Mouse (Mus musculus) neural tube, embryonic 13.5 days (tissue): ENCODE measurements at regions not wholly inside any gene's neighbourhood (a gene's known extent, or its start where the extent isn't known, plus 50 kb on each side); places are given as distances from the start of the nearest gene placed in this dataset.
A peak's percentile ranks its signal among the peaks of the same experiment; 100 is the strongest.

ENCODE experiments used
- ATAC-seq: fragments of 200-750 bp; cut with Nextera tagmentation; 2 replicates; pipeline ENCODE4 v1.8.0; 2017; ENCODE audit warnings: low read depth, mild to moderate bottlenecking, moderate TSS enrichment, moderate library complexity
- H3K27ac ChIP-seq: fragments of 300-500 bp; sonication (generic); replicated peaks from 2 replicates; pipeline ENCODE4 v1.5.1; 2015; ENCODE audit warnings: moderate library complexity, mild to moderate bottlenecking, inconsistent platforms
- H3K27me3 ChIP-seq: fragments of 300-500 bp; sonication (generic); 2 replicates; pipeline ENCODE4 v1.6.1; 2015; ENCODE audit warnings: mild to moderate bottlenecking, inconsistent platforms
- H3K36me3 ChIP-seq: fragments of 300-500 bp; sonication (generic); 2 replicates; pipeline ENCODE4 v1.6.1; 2015; ENCODE audit warnings: mild to moderate bottlenecking, inconsistent platforms
- H3K4me1 ChIP-seq: fragments of 300-500 bp; sonication (generic); replicated peaks from 2 replicates; pipeline ENCODE4 v1.6.1; 2015; ENCODE audit warnings: inconsistent platforms
- H3K4me2 ChIP-seq: fragments of 300-500 bp; sonication (generic); 2 replicates; pipeline ENCODE4 v1.6.1; 2015; ENCODE audit warnings: inconsistent platforms, mild to moderate bottlenecking, moderate library complexity
- H3K4me3 ChIP-seq: fragments of 300-500 bp; sonication (generic); 2 replicates; pipeline ENCODE4 v1.5.1; 2015; ENCODE audit warnings: mild to moderate bottlenecking, inconsistent platforms
- H3K9ac ChIP-seq: fragments of 300-500 bp; sonication (generic); 2 replicates; pipeline ENCODE4 v1.6.1; 2015; ENCODE audit warnings: moderate library complexity, mild to moderate bottlenecking, inconsistent platforms
- H3K9me3 ChIP-seq: fragments of 300-500 bp; sonication (generic); 2 replicates; pipeline ENCODE4 v1.6.1; 2016; ENCODE audit warnings: inconsistent platforms
- WGBS: fragments of 180-500 bp; shearing (Covaris S2); methylation state at CpG from one replicate; pipeline ENCODE4 v1.1.7; 2015; 5-methylcytosine and 5-hydroxymethylcytosine counted together

- Histone ChIP-seq H3K4me1 (0 out of 2 replicates have a peak, but pooled peaks cover 4% of the 10 kb centered on the region), H3K36me3 (no peaks in the 10 kb centered on the region), H3K9ac (no peak overlapping the region), H3K27me3 (no peaks in the 10 kb centered on the region), H3K4me3 (no peak overlapping the region), H3K4me2 (no peak overlapping the region), H3K27ac (no peak overlapping the region), H3K9me3 (no peaks in the 10 kb centered on the region)
- 29% methylated on average over 1 of the region's 1 CpGs for WGBS
- no peak for ATAC-seq
Observed at GRCm38 (mm10) chr3:124986930-124987329, 406.0 kb upstream of the 1700003H04Rik start.

DNA sequence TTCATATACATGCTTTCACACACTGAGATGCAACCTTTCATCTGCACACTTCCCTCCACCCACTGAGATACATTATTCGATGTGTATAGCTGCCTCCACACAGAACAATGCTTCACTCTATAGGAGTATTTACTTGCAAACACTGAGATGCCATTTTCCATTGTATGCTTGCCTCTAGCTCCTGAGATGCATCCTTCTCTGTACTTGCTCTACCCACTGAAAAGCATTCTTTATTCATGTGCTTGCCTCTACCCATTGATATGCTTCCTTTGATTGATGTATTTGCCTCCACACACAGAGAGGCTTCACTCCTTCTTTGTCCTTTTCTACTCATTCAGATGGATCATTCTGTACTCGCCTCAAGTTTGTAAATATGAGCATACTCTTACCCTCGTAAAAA, 405.6 kb upstream of the 1700003H04Rik start:
- 25% methylated on average over 3 of the region's 3 CpGs for WGBS
- H3K4me1 ChIP-seq: 0 out of 2 replicates have a peak, but pooled peaks cover 4% of the 10 kb centered on the region
- no peak overlapping the region for H3K9ac ChIP-seq
- H3K4me3 ChIP-seq: no peak overlapping the region
- no peak; the same call in 1 of the 2 replicates for ATAC-seq
- no peak overlapping the region for H3K27ac ChIP-seq
- H3K36me3 ChIP-seq: no peaks in the 10 kb centered on the region
- no peaks in the 10 kb centered on the region for H3K9me3 ChIP-seq
- no peak overlapping the region for H3K4me2 ChIP-seq
- no peaks in the 10 kb centered on the region for H3K27me3 ChIP-seq

DNA sequence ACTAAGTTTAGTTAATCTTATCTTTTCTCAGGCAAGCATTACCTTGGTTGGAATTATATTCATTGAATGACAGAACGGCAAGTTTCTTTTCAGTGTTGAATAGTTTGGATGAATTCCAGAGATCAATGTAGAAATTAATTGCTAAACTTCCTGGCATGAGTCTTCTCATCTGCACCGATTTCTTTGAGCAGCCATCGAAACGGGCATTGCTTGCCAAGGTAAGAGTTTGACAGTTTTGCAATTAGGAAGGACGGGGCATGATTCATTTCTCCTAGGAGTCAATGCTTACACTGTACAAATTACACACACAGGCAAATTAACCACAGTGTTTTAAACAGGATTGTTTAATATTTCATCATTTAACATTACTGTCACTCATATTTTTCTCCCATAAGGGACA, 404.5 kb upstream of the 1700003H04Rik start:
- H3K4me2 ChIP-seq: no peak overlapping the region
- no peak for ATAC-seq
- H3K4me1 ChIP-seq: 0 out of 2 replicates have a peak, but pooled peaks cover 4% of the 10 kb centered on the region
- 79% methylated on average over 5 of the region's 5 CpGs for WGBS
- no peak overlapping the region for H3K9ac ChIP-seq
- no peak overlapping the region for H3K27ac ChIP-seq
- H3K9me3 ChIP-seq: no peaks in the 10 kb centered on the region
- no peak overlapping the region for H3K4me3 ChIP-seq
- no peaks in the 10 kb centered on the region for H3K36me3 ChIP-seq
- H3K27me3 ChIP-seq: no peaks in the 10 kb centered on the region

DNA sequence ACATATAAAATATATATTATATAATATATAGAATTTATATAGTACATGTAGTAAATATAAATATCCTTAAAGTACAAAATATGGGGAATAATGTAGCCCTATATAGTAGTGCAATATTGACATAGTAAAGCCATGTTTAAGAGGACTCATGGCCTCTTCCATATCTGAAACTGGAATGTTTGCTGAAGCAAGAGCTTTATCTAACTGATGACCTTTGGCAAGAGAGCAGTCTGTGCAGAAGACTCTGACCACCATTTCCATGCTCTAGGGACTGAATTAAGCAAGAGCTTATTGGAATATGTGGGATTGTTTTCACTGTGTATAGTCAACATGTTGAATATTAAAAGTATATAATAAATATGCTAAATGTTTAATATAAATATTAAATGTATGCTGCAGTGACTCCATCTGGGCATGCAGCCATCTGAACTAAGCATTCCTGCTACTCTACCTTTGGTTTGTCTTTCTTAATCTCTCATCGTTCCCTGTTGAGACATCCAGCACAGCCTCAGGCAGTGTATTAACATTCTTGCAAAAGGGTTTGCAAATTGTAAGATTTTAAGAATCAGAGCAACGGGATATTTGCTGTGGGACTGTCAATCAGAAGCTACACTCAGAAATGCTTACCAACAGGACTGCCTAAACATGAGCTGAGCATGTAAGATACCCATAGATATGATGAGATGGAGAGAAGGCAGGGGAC, 354.4 kb upstream of the 1700003H04Rik start:
- no peaks in the 10 kb centered on the region for H3K27me3 ChIP-seq
- peaks cover 10% of the 10 kb centered on the region for H3K4me1 ChIP-seq
- no peak overlapping the region for H3K4me2 ChIP-seq
- no peaks in the 10 kb centered on the region for H3K36me3 ChIP-seq
- H3K9ac ChIP-seq: no peak overlapping the region
- no peak overlapping the region for H3K27ac ChIP-seq
- ATAC-seq: no peak
- no peaks in the 10 kb centered on the region for H3K9me3 ChIP-seq
- 75% methylated on average over 2 of the region's 2 CpGs for WGBS
- no peak overlapping the region for H3K4me3 ChIP-seq

DNA sequence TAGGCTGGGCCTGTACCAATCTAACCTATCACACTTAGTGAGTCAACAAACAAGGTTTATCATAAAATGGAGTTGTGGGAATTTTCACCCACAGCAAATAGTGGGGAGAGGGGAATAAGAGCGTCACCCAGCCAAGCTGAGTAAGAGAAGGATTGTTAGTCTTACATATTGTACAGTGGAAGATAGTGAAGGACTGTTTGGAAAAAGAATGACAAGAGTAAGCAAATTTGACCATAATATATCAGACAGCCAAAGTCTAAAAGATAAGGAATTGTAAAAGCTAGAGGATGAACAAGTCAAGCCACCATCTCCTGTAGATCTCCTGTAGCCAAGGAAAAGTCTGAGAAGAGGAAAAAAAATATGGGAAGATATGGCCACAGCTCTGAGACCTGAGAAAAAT, 351.8 kb upstream of the 1700003H04Rik start:
- no peaks in the 10 kb centered on the region for H3K9me3 ChIP-seq
- H3K9ac ChIP-seq: no peak overlapping the region
- H3K4me2 ChIP-seq: no peak overlapping the region
- H3K4me1 ChIP-seq: peaks cover 13% of the 10 kb centered on the region
- WGBS: 62% methylated on average over 1 of the region's 1 CpGs
- H3K27me3 ChIP-seq: no peaks in the 10 kb centered on the region
- H3K4me3 ChIP-seq: no peak overlapping the region
- ATAC-seq: no peak
- no peaks in the 10 kb centered on the region for H3K36me3 ChIP-seq
- no peak overlapping the region for H3K27ac ChIP-seq

DNA sequence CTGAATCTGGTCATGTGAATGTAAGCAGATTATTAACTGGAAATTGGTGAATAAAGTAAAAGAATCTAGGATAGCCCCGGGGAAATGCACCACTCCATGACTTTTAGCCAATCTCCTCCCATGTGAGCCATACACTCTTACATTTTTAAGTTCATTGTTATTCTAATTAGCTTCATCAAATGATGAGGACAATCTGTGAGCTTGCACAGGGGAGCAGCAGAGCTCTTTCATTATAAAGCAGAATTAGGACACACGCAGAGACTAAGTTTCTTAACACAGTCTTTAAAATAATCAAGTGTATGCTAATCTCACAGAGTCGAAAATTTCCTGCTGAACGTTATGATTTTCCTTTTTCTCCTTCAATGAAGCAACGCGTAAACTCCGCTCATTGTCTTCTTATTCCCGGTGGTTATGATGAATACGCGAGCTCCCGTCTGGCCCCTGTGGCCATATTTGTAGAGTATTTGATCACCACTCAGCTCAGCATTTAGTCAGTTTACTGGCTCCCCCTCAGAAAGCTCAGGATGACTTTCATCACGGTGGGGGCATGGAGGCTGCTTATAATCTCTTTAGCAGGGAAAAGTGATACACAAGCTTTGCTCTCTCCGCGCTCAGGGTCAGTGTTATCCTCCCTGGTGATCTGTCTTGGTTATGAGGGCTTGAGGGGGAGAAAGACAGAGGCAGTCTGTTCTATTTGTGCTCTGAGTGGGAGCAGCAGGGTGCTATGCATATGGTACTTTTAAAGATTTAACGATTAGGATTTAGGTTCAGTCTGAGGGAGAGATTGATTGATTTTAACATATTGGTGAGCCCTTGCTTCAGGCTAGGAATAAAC, 350.1 kb upstream of the 1700003H04Rik start:
- H3K9me3 ChIP-seq: no peaks in the 10 kb centered on the region
- H3K27ac ChIP-seq: peak overlapping the region; percentile 78
- ATAC-seq: peak; percentile 81
- no peaks in the 10 kb centered on the region for H3K36me3 ChIP-seq
- 39% methylated on average over 15 of the region's 15 CpGs for WGBS
- H3K27me3 ChIP-seq: no peaks in the 10 kb centered on the region
- H3K4me1 ChIP-seq: peaks cover 13% of the 10 kb centered on the region
- H3K4me3 ChIP-seq: peak overlapping the region; percentile 5; the same call in 1 of the 2 replicates
- H3K9ac ChIP-seq: peak overlapping the region; percentile 41; the same call in 1 of the 2 replicates
- H3K4me2 ChIP-seq: peak overlapping the region; percentile 48

GRCm38 (mm10) chr3:124908925-124909324, 328.0 kb upstream of the 1700003H04Rik start:
- Histone ChIP-seq H3K4me2 (no peak overlapping the region), H3K9me3 (no peaks in the 10 kb centered on the region), H3K9ac (no peak overlapping the region), H3K4me1 (no peaks in the 10 kb centered on the region), H3K27me3 (no peaks in the 10 kb centered on the region), H3K4me3 (no peak overlapping the region), H3K27ac (no peak overlapping the region), H3K36me3 (no peaks in the 10 kb centered on the region)
- 61% methylated on average over 4 of the region's 4 CpGs for WGBS
- ATAC-seq: no peak
